Mouse (Mus musculus): ENCODE measurements at regions not wholly inside any gene's neighbourhood (a gene's known extent, or its start where the extent isn't known, plus 50 kb on each side); places are given as distances from the start of the nearest gene placed in this dataset.

DNA sequence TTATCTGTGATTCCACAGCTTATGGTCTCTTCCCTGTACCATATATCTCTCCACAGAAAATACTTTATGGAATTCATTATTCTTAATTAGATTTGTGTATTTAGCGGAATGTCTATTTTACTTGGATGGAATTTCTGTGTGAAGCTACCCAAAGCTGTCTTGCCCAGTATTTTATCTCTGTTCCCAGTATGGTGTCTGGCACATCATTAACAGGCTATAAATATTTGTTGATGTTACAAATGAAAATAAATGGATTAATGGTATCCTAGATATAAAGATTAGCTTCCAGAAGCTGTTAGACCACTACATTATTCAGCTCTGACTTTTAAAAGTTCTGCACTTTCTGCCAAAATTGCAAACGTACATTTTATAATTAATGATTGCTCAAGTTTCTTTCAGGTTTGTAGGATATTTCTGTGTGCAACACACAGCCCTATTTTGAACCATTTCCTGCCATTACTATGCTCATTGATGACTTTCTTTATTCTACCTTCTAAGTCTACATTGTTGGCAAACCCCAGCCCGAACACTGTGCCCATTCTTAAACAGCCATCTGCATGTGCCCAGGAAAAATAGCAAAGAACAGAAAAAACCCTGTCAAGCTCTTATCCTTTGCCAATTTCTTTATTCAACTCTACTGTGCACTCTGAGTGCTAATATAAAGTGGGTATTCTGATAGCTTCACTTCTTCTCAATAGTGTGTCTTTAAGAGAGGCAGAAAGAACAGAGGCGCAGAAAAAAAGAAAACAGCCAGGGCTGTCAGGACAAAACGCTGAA is 1066.7 kb downstream of the Tecrl start:
- H3K4me3 ChIP-seq: no peak overlapping the region
- no peaks in the 10 kb centered on the region for H3K27me3 ChIP-seq (replicated peaks; ENCODE audit: low read depth, poor library complexity, severe bottlenecking)
- no peaks in the 10 kb centered on the region for H3K9me3 ChIP-seq
- H3K4me1 ChIP-seq: no peaks in the 10 kb centered on the region
- no peaks in the 10 kb centered on the region for H3K36me3 ChIP-seq (replicated peaks)
- H3K27ac ChIP-seq (replicated peaks): no peak overlapping the region
- 80% methylated on average over 5 of the region's 5 CpGs for WGBS
- DNase-seq (ENCODE audit: low spot score): no peak

DNA sequence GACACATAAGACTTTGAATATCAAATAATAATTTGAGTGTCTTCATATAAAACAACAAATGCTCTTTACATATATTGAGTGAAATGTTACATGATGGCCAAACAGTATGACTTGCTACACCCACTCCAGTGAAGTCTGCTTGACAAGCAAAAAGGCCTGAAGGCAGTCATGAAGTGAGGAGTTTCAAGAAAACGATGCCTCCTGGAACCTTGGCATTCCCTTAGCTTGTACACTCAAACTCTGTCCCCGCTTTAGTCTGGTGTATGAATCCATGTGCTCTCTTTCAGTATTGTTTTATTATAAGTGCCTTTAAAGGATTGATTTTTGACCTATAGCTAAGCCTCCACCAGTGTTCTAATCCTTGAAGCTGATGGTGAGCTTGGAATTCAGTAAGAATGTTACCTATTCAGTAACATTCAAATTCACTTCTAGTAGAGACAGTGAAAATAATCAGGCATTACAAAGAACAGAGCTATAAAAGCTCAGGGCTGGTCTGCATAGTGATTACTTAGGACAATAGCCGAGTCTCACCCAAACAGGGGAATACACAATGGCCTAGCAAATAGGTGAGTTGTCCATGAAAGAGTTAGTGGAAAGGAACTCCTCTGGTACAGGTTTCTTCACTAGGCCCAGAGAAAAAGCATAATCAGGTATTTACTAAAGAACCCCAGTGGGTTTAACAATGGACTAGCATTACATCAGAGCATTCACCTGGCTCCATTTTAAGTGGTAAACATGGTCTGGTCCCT is 1101.5 kb downstream of the Tecrl start:
- Histone ChIP-seq H3K4me1 (no peaks in the 10 kb centered on the region), H3K27ac (replicated peaks) (no peak overlapping the region), H3K4me3 (no peak overlapping the region), H3K9me3 (no peaks in the 10 kb centered on the region), H3K36me3 (replicated peaks) (no peaks in the 10 kb centered on the region), H3K27me3 (replicated peaks; ENCODE audit: low read depth, poor library complexity, severe bottlenecking) (no peaks in the 10 kb centered on the region)
- no peak for DNase-seq (ENCODE audit: low spot score)
- WGBS: 93% methylated on average over 3 of the region's 3 CpGs

DNA sequence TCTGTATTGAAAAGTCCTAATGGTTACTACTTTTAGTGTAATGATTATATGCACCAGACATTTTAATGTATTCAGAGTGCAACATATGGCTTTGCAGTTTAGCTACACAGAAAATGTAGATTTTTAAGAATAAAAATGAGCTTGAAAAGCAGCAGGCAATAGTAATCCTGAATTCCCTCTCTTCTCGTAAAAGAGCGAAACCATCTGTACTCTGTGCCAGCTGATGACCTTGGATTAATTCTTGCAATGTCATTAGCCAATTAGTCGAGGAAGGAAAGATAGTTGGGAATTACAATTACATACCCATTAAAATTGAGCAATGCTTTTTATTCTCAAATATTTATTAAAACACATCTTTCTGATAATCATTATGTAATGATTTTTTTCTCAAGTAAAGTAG is 1128.7 kb downstream of the Tecrl start:
- 88% methylated on average over 3 of the region's 3 CpGs for WGBS
- no peak for DNase-seq (ENCODE audit: low spot score)
- Histone ChIP-seq H3K27ac (replicated peaks) (no peak overlapping the region), H3K36me3 (replicated peaks) (no peaks in the 10 kb centered on the region), H3K4me1 (no peaks in the 10 kb centered on the region), H3K9me3 (no peaks in the 10 kb centered on the region), H3K27me3 (replicated peaks; ENCODE audit: low read depth, poor library complexity, severe bottlenecking) (no peaks in the 10 kb centered on the region), H3K4me3 (no peak overlapping the region)

DNA sequence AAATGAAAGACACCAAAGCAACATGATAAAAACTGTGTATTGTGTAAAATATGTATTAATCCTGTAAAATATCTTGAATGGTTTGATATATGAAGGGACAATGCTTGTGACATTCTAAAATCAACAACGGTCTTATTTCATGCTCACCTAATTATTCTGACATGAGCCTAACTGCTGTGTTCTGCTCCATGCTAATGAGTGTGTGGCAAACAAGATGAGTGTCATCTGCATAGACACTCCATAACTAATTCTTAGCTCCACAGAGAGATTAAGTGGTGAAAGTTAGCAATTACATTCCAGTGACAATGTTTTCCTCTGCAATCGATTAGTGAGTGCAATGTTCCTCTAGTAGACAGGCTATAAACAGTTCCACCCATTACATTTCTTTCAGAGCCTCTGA is 1131.4 kb downstream of the Tecrl start:
- Histone ChIP-seq H3K36me3 (replicated peaks) (no peaks in the 10 kb centered on the region), H3K4me3 (no peak overlapping the region), H3K27ac (replicated peaks) (no peak overlapping the region), H3K9me3 (no peaks in the 10 kb centered on the region), H3K4me1 (no peaks in the 10 kb centered on the region), H3K27me3 (replicated peaks; ENCODE audit: low read depth, poor library complexity, severe bottlenecking) (no peaks in the 10 kb centered on the region)
- no peak for DNase-seq (ENCODE audit: low spot score)
- 92% methylated on average over 2 of the region's 2 CpGs for WGBS

DNA sequence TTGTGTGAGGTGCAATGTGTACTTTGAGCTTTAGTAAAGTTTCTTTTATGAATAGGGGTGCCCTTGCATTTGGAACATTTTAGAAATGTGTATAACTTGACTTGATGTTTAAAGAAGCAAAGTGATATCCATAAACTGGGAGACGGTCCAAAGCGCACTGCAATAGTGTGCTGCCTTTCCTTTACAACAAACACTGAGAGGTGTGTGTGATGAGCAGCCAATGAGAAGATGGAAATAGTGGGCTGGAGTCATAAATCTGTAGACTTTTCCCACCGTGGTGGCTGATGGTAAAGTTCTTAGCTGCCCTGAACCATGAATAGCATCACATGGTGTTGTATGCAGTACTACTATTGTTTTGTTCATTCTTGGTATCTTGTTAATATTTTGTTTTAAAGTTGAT is 1151.4 kb downstream of the Tecrl start:
- Histone ChIP-seq H3K9me3 (no peaks in the 10 kb centered on the region), H3K36me3 (replicated peaks) (no peaks in the 10 kb centered on the region), H3K4me3 (no peak overlapping the region), H3K4me1 (no peaks in the 10 kb centered on the region), H3K27ac (replicated peaks) (no peak overlapping the region), H3K27me3 (replicated peaks; ENCODE audit: low read depth, poor library complexity, severe bottlenecking) (no peaks in the 10 kb centered on the region)
- 88% methylated on average over 3 of the region's 3 CpGs for WGBS
- DNase-seq (ENCODE audit: low spot score): no peak
